Mouse (Mus musculus): ENCODE measurements at regions not wholly inside any gene's neighbourhood (a gene's known extent, or its start where the extent isn't known, plus 50 kb on each side); places are given as distances from the start of the nearest gene placed in this dataset.

- Histone ChIP-seq H3K36me3 (ENCODE audit: control insufficient read depth, insufficient read depth, low read length) (no peaks in the 10 kb centered on the region), H3K27me3 (ENCODE audit: control insufficient read depth, insufficient read depth, low read length) (no peaks in the 10 kb centered on the region), H3K27ac (ENCODE audit: control insufficient read depth, insufficient read depth, low read depth, low read length) (no peak overlapping the region), H3K4me3 (ENCODE audit: control insufficient read depth, low read depth, low read length) (no peak overlapping the region), H3K4me1 (ENCODE audit: control insufficient read depth, insufficient read depth, low read length) (no peaks in the 10 kb centered on the region)
- TF ChIP-seq CTCF (IDR thresholded peaks at IDR 0.05; ENCODE audit: control insufficient read depth, insufficient read depth, insufficient replicate concordance, low read depth, low read length) = no peak
- no peak for TF ChIP-seq POLR2A (IDR thresholded peaks at IDR 0.05; ENCODE audit: control insufficient read depth, low read depth, low read length)
Measured at GRCm38 (mm10) chr4:9048817-9049216, 810.0 kb upstream of the Car8 start.

GRCm38 (mm10) chr4:9047151-9047550, 808.3 kb upstream of the Car8 start:
- TF ChIP-seq POLR2A (IDR thresholded peaks at IDR 0.05; ENCODE audit: control insufficient read depth, low read depth, low read length) = no peak
- TF ChIP-seq CTCF (IDR thresholded peaks at IDR 0.05; ENCODE audit: control insufficient read depth, insufficient read depth, insufficient replicate concordance, low read depth, low read length) = no peak

GRCm38 (mm10) chr4:9046436-9046835, 807.6 kb upstream of the Car8 start:
- Histone ChIP-seq H3K4me3 (ENCODE audit: control insufficient read depth, low read depth, low read length) (no peak overlapping the region), H3K27me3 (ENCODE audit: control insufficient read depth, insufficient read depth, low read length) (no peaks in the 10 kb centered on the region), H3K27ac (ENCODE audit: control insufficient read depth, insufficient read depth, low read depth, low read length) (no peak overlapping the region), H3K36me3 (ENCODE audit: control insufficient read depth, insufficient read depth, low read length) (no peaks in the 10 kb centered on the region), H3K4me1 (ENCODE audit: control insufficient read depth, insufficient read depth, low read length) (no peaks in the 10 kb centered on the region)
- no peak for TF ChIP-seq CTCF (IDR thresholded peaks at IDR 0.05; ENCODE audit: control insufficient read depth, insufficient read depth, insufficient replicate concordance, low read depth, low read length)
- no peak for TF ChIP-seq POLR2A (IDR thresholded peaks at IDR 0.05; ENCODE audit: control insufficient read depth, low read depth, low read length)

More at GRCm38 (mm10) chr4:9047151-9047550, 808.3 kb upstream of the Car8 start:
- Histone ChIP-seq H3K27ac (ENCODE audit: control insufficient read depth, insufficient read depth, low read depth, low read length) (no peak overlapping the region), H3K4me1 (ENCODE audit: control insufficient read depth, insufficient read depth, low read length) (no peaks in the 10 kb centered on the region), H3K4me3 (ENCODE audit: control insufficient read depth, low read depth, low read length) (no peak overlapping the region), H3K36me3 (ENCODE audit: control insufficient read depth, insufficient read depth, low read length) (no peaks in the 10 kb centered on the region), H3K27me3 (ENCODE audit: control insufficient read depth, insufficient read depth, low read length) (no peaks in the 10 kb centered on the region)

- Histone ChIP-seq H3K27me3 (ENCODE audit: control insufficient read depth, insufficient read depth, low read length) (no peaks in the 10 kb centered on the region), H3K36me3 (ENCODE audit: control insufficient read depth, insufficient read depth, low read length) (no peaks in the 10 kb centered on the region), H3K27ac (ENCODE audit: control insufficient read depth, insufficient read depth, low read depth, low read length) (no peak overlapping the region), H3K4me1 (ENCODE audit: control insufficient read depth, insufficient read depth, low read length) (no peaks in the 10 kb centered on the region), H3K4me3 (ENCODE audit: control insufficient read depth, low read depth, low read length) (no peak overlapping the region)
- TF ChIP-seq CTCF (IDR thresholded peaks at IDR 0.05; ENCODE audit: control insufficient read depth, insufficient read depth, insufficient replicate concordance, low read depth, low read length) (no peak), POLR2A (IDR thresholded peaks at IDR 0.05; ENCODE audit: control insufficient read depth, low read depth, low read length) (no peak)
Measured at GRCm38 (mm10) chr4:9046030-9046429, 807.2 kb upstream of the Car8 start.

GRCm38 (mm10) chr4:9036005-9036404, 797.2 kb upstream of the Car8 start:
- Histone ChIP-seq H3K27ac (ENCODE audit: control insufficient read depth, insufficient read depth, low read depth, low read length) (no peak overlapping the region), H3K27me3 (ENCODE audit: control insufficient read depth, insufficient read depth, low read length) (no peaks in the 10 kb centered on the region), H3K4me1 (ENCODE audit: control insufficient read depth, insufficient read depth, low read length) (no peaks in the 10 kb centered on the region), H3K36me3 (ENCODE audit: control insufficient read depth, insufficient read depth, low read length) (no peaks in the 10 kb centered on the region), H3K4me3 (ENCODE audit: control insufficient read depth, low read depth, low read length) (no peak overlapping the region)
- no peak for TF ChIP-seq CTCF (IDR thresholded peaks at IDR 0.05; ENCODE audit: control insufficient read depth, insufficient read depth, insufficient replicate concordance, low read depth, low read length)
- TF ChIP-seq POLR2A (IDR thresholded peaks at IDR 0.05; ENCODE audit: control insufficient read depth, low read depth, low read length) = no peak

- no peak overlapping the region for H3K4me3 ChIP-seq (ENCODE audit: control insufficient read depth, low read depth, low read length)
- no peaks in the 10 kb centered on the region for H3K4me1 ChIP-seq (ENCODE audit: control insufficient read depth, insufficient read depth, low read length)
- TF ChIP-seq CTCF (IDR thresholded peaks at IDR 0.05; ENCODE audit: control insufficient read depth, insufficient read depth, insufficient replicate concordance, low read depth, low read length) = no peak
- TF ChIP-seq POLR2A (IDR thresholded peaks at IDR 0.05; ENCODE audit: control insufficient read depth, low read depth, low read length) = no peak
- H3K36me3 ChIP-seq (ENCODE audit: control insufficient read depth, insufficient read depth, low read length) = no peaks in the 10 kb centered on the region
- H3K27ac ChIP-seq (ENCODE audit: control insufficient read depth, insufficient read depth, low read depth, low read length) = no peak overlapping the region
- no peaks in the 10 kb centered on the region for H3K27me3 ChIP-seq (ENCODE audit: control insufficient read depth, insufficient read depth, low read length)
Measured at GRCm38 (mm10) chr4:9035350-9035749, 796.5 kb upstream of the Car8 start.

- H3K27ac ChIP-seq (ENCODE audit: control insufficient read depth, insufficient read depth, low read depth, low read length) = no peak overlapping the region
Measured at GRCm38 (mm10) chr4:9034280-9034679, 795.4 kb upstream of the Car8 start.

GRCm38 (mm10) chr4:9033106-9033642, 794.3 kb upstream of the Car8 start:
- TF ChIP-seq CTCF (IDR thresholded peaks at IDR 0.05; ENCODE audit: control insufficient read depth, insufficient read depth, insufficient replicate concordance, low read depth, low read length) (no peak), POLR2A (IDR thresholded peaks at IDR 0.05; ENCODE audit: control insufficient read depth, low read depth, low read length) (no peak)
- peaks cover 3% of the 10 kb centered on the region for H3K4me1 ChIP-seq (ENCODE audit: control insufficient read depth, insufficient read depth, low read length)
- H3K27me3 ChIP-seq (ENCODE audit: control insufficient read depth, insufficient read depth, low read length) = no peaks in the 10 kb centered on the region
- no peak overlapping the region for H3K4me3 ChIP-seq (ENCODE audit: control insufficient read depth, low read depth, low read length)
- H3K27ac ChIP-seq (ENCODE audit: control insufficient read depth, insufficient read depth, low read depth, low read length) = no peak overlapping the region
- no peaks in the 10 kb centered on the region for H3K36me3 ChIP-seq (ENCODE audit: control insufficient read depth, insufficient read depth, low read length)

More at GRCm38 (mm10) chr4:9034280-9034679, 795.4 kb upstream of the Car8 start:
- Histone ChIP-seq H3K4me3 (ENCODE audit: control insufficient read depth, low read depth, low read length) (no peak overlapping the region), H3K36me3 (ENCODE audit: control insufficient read depth, insufficient read depth, low read length) (no peaks in the 10 kb centered on the region), H3K4me1 (ENCODE audit: control insufficient read depth, insufficient read depth, low read length) (no peaks in the 10 kb centered on the region), H3K27me3 (ENCODE audit: control insufficient read depth, insufficient read depth, low read length) (no peaks in the 10 kb centered on the region)
- TF ChIP-seq POLR2A (IDR thresholded peaks at IDR 0.05; ENCODE audit: control insufficient read depth, low read depth, low read length) = no peak
- no peak for TF ChIP-seq CTCF (IDR thresholded peaks at IDR 0.05; ENCODE audit: control insufficient read depth, insufficient read depth, insufficient replicate concordance, low read depth, low read length)

Data from testis, adult 2 months (tissue).